Mouse (Mus musculus) cerebellum, postnatal 4 days (tissue): Measurements from ENCODE around the gene Gm45711.
"Not testable (repeated sequence)": the region's sequence is repeated elsewhere in the genome, so short reads cannot be mapped to it uniquely, and the experiment has no call there.

Source experiments
- DNase-seq, 2 experiments: peaks; one replicate each; pipeline ENCODE4 v3.0.0; 2022; ENCODE audit warnings: low spot score in 2 of 2, mixed read lengths in 1 of 2

Gm45711 gene

GRCm38 (mm10) chr8:104309441-104310155 lies at the start of gene Gm45711, which contains the start of gene Cmtm1:
Gene Gm45711 (minus strand): TSS chr8:104310081.
Gene Cmtm1 (minus strand): TSS chr8:104310145.
- peak in 1 of 2 experiments; percentile 68 for DNase-seq

DNA sequence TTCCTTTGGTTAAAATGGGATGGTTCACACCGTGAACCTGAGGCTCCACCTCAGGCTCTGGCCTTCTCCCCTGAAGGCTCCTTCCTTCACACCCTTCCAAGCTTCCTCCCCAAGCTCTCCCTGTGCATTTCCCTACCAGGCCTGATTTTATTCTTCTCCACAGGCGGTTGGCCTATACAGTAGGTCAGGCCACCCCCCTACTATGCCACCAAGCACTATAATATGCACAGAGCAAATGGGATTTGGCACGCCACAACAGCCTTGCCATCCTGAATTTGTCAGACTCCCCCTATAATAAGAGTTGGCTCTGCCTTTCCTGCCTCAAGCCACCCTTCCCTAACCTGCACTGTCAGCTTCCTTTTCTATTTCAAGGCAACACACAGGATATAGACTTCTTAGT lies 48.8 kb upstream of the Gm45711 start:
- DNase-seq, result no peak

GRCm38 (mm10) chr8:104354504-104354903 lies 44.6 kb upstream of the Gm45711 start:
- no peak for DNase-seq

DNA sequence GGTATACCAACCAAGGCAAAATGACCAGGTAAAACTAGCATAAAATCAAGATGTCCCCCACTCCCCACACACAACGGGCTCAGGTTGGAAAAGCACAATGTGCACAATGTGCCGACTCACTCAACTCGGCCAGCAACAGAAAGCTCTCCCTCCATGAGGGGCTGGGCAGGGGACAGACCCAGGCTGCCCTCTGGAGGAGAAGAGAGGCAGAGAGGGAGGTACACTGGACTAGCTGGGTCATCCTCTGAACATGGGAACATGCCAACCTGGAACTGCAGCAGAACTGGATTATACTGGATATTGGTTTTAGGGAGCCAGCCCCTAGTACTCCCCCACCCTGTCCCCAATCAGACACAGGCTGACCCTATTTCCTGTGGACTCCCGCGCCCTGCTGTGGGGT lies 43.3 kb upstream of the Gm45711 start:
- DNase-seq, result no peak

DNA sequence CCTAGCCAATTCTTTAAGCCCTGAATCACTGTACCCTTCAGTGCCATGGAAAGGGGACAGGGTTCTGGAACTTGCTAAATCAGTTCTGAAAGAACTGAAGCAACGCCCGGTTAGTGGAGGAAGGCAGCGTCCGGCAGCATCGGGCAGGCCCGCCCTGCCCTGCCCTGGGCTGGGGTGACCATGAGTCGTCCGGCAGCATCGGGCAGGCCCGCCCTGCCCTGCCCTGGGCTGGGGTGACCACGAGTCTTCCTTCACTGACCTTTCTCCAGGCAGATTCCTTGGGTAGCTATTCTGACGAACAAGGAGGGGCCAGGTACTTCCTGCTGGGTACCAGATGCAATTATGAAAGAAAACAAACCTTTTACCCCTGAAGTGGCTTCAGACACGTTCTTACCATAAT lies 40.2 kb upstream of the Gm45711 start:
- DNase-seq, result no peak

DNA sequence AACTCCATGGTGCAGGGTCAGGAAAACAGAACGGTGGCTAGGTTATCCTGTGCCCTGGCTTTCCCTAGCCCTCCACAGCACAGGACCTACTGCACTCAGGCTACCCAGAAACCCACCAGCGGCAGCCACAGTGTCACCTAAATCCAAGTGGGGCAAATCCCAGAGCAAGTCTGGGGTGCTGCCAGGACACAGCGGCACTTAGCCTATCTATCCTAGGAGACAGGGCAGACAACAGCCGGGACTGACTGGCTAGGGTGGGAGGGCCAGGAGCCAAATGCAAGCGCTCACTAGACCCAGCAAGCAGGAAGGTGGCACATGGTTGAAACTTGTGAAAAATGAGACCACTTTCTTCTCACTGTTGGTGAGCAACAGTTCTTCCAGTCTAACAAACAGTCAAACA lies 39.1 kb upstream of the Gm45711 start:
- no peak for DNase-seq

DNA sequence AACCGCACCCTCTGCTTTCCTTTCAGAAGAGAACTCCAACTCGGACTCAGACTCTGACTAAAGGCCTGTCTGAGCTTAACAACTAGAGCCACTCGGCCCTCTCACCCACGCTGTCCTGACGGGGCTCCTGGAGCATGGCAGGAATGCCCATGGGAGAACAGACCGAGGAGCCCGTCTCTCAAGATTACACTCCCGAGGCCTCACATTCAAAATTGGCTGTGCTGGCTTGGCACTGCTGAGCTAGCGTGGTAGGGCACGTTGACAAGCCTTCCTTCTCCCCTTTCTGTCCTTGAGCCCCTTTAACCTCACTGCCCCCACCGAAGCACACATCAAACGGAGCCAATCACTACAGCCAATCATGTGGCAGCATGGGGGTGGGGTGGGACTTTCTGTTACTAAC lies 36.8 kb upstream of the Gm45711 start:
- DNase-seq, result no peak

DNA sequence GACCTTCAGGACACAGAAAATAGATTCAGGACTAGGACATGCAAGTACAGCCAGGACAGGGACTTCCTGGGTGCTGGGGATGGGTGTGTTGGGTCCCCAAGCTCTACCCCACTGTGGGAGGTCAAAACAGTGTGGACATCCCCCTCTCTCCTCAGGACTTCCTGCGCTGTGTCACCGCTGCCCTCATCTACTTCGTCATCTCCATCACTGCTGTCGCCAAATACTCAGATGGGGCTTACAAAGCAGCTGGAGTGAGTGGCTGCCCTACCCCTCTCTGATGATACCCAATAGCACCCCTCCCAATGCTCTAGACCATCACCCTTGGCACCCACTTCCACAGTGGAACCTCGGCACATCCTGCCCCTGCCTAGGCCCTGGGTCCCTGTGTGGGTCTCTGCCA lies 34.7 kb upstream of the Gm45711 start:
- no peak for DNase-seq

GRCm38 (mm10) chr8:104343957-104344356 lies 34.1 kb upstream of the Gm45711 start:
- peak; percentile 81 to 90 for DNase-seq

DNA sequence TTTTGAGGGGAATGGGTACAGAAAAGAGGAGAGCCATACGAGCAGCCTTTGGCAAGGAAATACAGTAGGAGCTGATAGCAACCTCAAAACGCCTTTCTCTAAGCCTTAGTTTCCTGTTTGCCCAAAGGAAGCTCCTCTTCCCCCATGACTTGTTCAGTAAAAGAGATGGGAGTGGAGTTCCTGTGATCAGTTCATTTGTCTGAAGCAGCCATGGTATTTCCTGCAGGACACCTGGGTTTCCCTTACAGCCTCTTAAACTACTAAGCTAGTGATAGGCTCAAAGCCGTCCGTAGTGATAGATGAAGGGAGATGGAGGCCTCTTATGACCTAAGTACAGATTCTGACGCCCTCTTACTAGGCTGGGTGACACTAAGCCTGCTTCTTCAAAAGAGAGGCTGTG lies 32.5 kb upstream of the Gm45711 start:
- DNase-seq, result no peak

GRCm38 (mm10) chr8:104341678-104342077 lies 31.8 kb upstream of the Gm45711 start:
- DNase-seq, result no peak

- peak; percentile 30 to 58 for DNase-seq
Observed at GRCm38 (mm10) chr8:104341106-104341561, 31.3 kb upstream of the Gm45711 start.

- peak; percentile 48 to 76 for DNase-seq
Observed at GRCm38 (mm10) chr8:104340233-104341105, 30.6 kb upstream of the Gm45711 start.

GRCm38 (mm10) chr8:104339983-104340232 lies 30.0 kb upstream of the Gm45711 start:
- no peak for DNase-seq

GRCm38 (mm10) chr8:104339229-104339982 lies 29.5 kb upstream of the Gm45711 start, which contains the start of gene Cmtm3:
Gene Cmtm3 (plus strand): TSS chr8:104339410.
- no peak for DNase-seq

- DNase-seq, result no peak
Observed at GRCm38 (mm10) chr8:104337890-104338289, 28.0 kb upstream of the Gm45711 start.

- no peak for DNase-seq
Observed at GRCm38 (mm10) chr8:104336806-104337205, 26.9 kb upstream of the Gm45711 start.

DNA sequence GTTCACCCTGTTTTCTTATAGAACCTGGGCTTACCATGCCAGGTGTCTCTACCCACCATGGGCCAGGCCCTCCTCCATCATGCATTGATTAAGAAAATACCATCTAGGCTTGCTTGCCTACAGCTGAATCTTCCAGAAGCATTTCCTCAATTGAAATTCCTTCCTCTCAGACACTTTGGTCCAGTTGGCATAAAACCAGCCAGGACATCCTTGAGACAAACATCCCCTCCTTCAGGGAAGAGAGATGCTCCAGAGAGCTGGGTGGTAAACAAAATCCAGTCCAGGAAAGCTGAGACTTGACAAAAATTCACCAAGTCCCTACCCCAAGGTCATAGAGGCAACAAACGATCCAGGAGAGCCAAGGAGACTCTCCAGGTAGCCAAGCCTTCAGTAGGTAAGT lies 24.3 kb upstream of the Gm45711 start:
- DNase-seq, result no peak

- no peak for DNase-seq
Observed at GRCm38 (mm10) chr8:104333786-104334185, 23.9 kb upstream of the Gm45711 start.

GRCm38 (mm10) chr8:104332665-104333631 lies 23.1 kb upstream of the Gm45711 start:
- DNase-seq, result no peak

DNA sequence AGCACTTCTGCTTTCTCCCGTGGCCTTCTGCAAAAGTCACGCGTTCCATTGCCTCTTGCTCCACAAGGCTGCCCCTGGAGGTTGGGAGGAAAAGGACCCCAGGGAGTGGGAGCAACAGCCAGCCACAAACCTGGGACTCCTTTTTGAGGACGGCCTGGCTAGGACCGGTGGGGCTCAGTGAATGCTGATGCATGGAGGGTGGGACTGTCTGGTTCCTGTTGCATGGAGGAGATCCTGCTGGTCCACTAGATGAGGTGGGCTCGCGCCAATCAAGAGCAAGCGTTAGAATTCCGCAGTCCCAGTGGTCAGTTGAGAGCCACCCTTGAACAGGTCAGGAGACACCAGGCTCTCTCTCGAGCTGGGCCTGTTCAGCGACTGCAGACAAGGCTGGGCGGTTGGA lies 12.0 kb upstream of the Gm45711 start, which contains the start of gene Cmtm2b:
Cmtm2b (plus strand) TSS at position 301 of the 400 bp plus-strand sequence.
- not testable (repeated sequence) for DNase-seq
